Mouse (Mus musculus): ENCODE measurements at regions not wholly inside any gene's neighbourhood (a gene's known extent, or its start where the extent isn't known, plus 50 kb on each side); places are given as distances from the start of the nearest gene placed in this dataset.

DNA sequence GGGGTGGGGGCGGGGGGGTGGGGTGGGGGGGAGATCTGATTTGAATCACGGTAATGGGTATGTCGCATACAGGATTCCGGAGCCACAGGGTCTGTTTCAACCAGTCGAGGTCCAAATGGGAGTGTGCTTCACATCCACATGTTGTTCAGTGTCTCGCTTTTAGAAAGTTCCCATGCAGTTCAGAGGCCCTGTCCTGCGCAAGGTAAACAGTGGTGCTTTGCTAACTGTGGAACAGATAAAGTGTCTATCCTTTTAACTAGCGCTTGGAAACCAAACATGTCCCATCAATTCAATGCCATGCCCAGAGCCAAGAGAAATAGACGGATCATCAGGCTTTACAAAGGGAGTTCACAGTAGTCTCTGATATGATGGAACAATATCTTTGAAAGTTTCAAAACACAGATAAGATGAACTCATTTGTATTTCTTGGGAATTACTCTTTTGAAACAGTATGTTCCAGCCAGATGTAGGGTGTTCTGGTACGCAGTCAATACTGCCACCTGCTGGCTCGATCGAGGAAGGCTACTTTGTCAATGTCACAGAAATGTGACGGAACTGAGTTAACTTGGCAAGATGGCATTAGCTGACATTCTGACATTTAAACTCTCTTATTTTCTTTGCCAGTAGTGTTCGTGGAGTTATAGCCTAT, 72.9 kb upstream of the Gmds start:
- Histone ChIP-seq H3K27me3 (ENCODE audit: control insufficient read depth, insufficient read depth, low read length) (no peaks in the 10 kb centered on the region), H3K79me2 (replicated peaks; ENCODE audit: control insufficient read depth, insufficient read depth, low read length) (no peaks in the 10 kb centered on the region), H3K4me1 (ENCODE audit: control insufficient read depth, insufficient read depth, low read length) (no peaks in the 10 kb centered on the region; the same call in 1 of the 2 replicates), H3K9ac (ENCODE audit: low read depth, low read length) (no peak overlapping the region), H3K36me3 (ENCODE audit: control insufficient read depth, insufficient read depth, low read length) (no peaks in the 10 kb centered on the region), H3K27ac (no peak overlapping the region), H3K4me3 (no peak overlapping the region)
- TF ChIP-seq CTCF (IDR thresholded peaks at IDR 0.05) (no peak; the same call in 1 of the 2 replicates), POLR2A (IDR thresholded peaks at IDR 0.05; ENCODE audit: insufficient read depth, low read depth, low read length) (no peak), EP300 (IDR thresholded peaks at IDR 0.05; ENCODE audit: insufficient read depth, low read depth, low read length) (peak; percentile 87)
- intact Hi-C loops (cut with DNase I) = loop anchor here (1.0 to 5.0 kb wide), 5 partner anchors 81 to 619 kb away; no protein-coding TSS in a partner anchor
- peak; percentile 63 to 77 for DNase-seq
- WGBS = 29% methylated on average over 14 of the region's 14 CpGs

DNA sequence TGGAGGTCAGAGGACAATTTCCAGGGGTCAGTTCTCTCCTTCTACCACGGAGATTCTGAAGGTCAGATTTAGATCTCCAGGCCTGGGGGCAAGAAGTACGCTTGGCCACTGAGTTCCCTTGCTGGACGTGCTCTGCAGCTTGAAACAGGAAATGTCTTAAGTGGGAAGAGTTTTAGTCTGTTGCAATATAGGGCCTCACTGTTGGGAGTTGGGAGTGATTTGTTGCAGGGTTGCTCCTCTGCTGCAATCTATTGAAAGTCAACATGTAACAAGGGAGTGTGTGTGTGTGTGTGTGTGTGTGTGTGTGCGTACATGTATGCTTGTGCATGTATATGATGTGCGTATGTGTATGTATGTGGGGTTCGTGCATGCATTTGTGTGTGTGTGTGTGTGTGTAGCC, 71.5 kb upstream of the Gmds start:
- Histone ChIP-seq H3K9ac (ENCODE audit: low read depth, low read length) (no peak overlapping the region), H3K27ac (no peak overlapping the region), H3K4me3 (no peak overlapping the region), H3K36me3 (ENCODE audit: control insufficient read depth, insufficient read depth, low read length) (no peaks in the 10 kb centered on the region), H3K4me1 (ENCODE audit: control insufficient read depth, insufficient read depth, low read length) (no peaks in the 10 kb centered on the region; the same call in 1 of the 2 replicates), H3K27me3 (ENCODE audit: control insufficient read depth, insufficient read depth, low read length) (no peaks in the 10 kb centered on the region), H3K79me2 (replicated peaks; ENCODE audit: control insufficient read depth, insufficient read depth, low read length) (no peaks in the 10 kb centered on the region)
- 67% methylated on average over 6 of the region's 6 CpGs for WGBS
- intact Hi-C loops (cut with DNase I) = loop anchor here (2.0 to 5.0 kb wide), 4 partner anchors 82 to 609 kb away; no protein-coding TSS in a partner anchor
- no peak for DNase-seq
- no peak for TF ChIP-seq CTCF (IDR thresholded peaks at IDR 0.05)
- no peak for TF ChIP-seq POLR2A (IDR thresholded peaks at IDR 0.05; ENCODE audit: insufficient read depth, low read depth, low read length)
- no peak for TF ChIP-seq EP300 (IDR thresholded peaks at IDR 0.05; ENCODE audit: insufficient read depth, low read depth, low read length)

DNA sequence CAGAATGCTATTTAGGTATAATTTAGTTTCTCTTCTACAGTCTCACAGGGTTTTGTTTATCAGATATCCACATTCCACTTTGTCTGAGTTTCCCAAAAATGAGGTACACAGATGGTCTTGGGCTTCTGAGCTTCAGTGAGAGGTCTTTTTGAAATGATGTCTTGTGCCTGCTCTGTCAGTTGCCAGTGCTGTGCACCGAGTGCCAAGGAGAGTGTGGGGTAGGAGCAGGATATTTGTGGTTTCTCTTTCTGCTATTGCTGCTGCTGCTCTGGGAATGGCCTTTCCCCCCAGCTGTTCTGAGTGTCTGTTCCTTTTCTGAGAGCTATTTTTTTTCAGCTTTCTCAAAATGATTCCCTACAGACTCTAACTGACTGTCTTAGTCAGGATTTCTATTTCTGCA, 60.1 kb upstream of the Gmds start:
- Histone ChIP-seq H3K4me3 (no peak overlapping the region), H3K4me1 (ENCODE audit: control insufficient read depth, insufficient read depth, low read length) (no peaks in the 10 kb centered on the region), H3K79me2 (replicated peaks; ENCODE audit: control insufficient read depth, insufficient read depth, low read length) (no peaks in the 10 kb centered on the region), H3K27ac (no peak overlapping the region), H3K27me3 (ENCODE audit: control insufficient read depth, insufficient read depth, low read length) (no peaks in the 10 kb centered on the region), H3K9ac (ENCODE audit: low read depth, low read length) (no peak overlapping the region), H3K36me3 (ENCODE audit: control insufficient read depth, insufficient read depth, low read length) (no peaks in the 10 kb centered on the region)
- intact Hi-C loops (cut with DNase I) = no loop called here
- 48% methylated on average over 1 of the region's 1 CpGs for WGBS
- TF ChIP-seq EP300 (IDR thresholded peaks at IDR 0.05; ENCODE audit: insufficient read depth, low read depth, low read length) (no peak), CTCF (IDR thresholded peaks at IDR 0.05) (no peak), POLR2A (IDR thresholded peaks at IDR 0.05; ENCODE audit: insufficient read depth, low read depth, low read length) (no peak)
- DNase-seq = no peak
